Mouse (Mus musculus) heart, adult 2 months (tissue): ENCODE measurements around the gene Cnbd2. TPM values are rescaled to one million over a fixed set of nuclear protein-coding genes. Genes with fewer than 3 reads are reported as not detected.
"Not testable (repeated sequence)": the region's sequence is repeated elsewhere in the genome, so short reads cannot be mapped to it uniquely, and the experiment has no call there.

ENCODE experiments used
- DNase-seq, 2 experiments: peaks; one replicate each; pipeline ENCODE4 v3.0.0; 2021
- H3K27ac ChIP-seq: fragments of 200-600 bp; 2 replicates; pipeline ENCODE4 v1.8.1; 2022
- H3K27me3 ChIP-seq: fragments of 200-500 bp; 2 replicates; pipeline ENCODE4 v1.6.1; 2012; ENCODE audit warnings: mild to moderate bottlenecking, low read length, inconsistent platforms, mixed read lengths; ENCODE audit not compliant: control insufficient read depth, insufficient read depth
- H3K36me3 ChIP-seq: fragments of 200-500 bp; 2 replicates; pipeline ENCODE4 v1.6.1; 2012; ENCODE audit warnings: low read length, inconsistent platforms; ENCODE audit not compliant: control insufficient read depth, insufficient read depth
- H3K4me1 ChIP-seq: fragments of 200-500 bp; 2 replicates; pipeline ENCODE4 v1.6.1; 2011; ENCODE audit warnings: low read length; ENCODE audit not compliant: control insufficient read depth, insufficient read depth
- H3K4me3 ChIP-seq: fragments of 200-600 bp; 2 replicates; pipeline ENCODE4 v1.8.1; 2022
- H3K79me2 ChIP-seq: fragments of 200-500 bp; replicated peaks from 2 replicates; pipeline ENCODE4 v1.6.1; 2012; ENCODE audit warnings: mild to moderate bottlenecking, inconsistent platforms, low read length, moderate library complexity, mixed read lengths; ENCODE audit not compliant: control insufficient read depth, insufficient read depth
- H3K9ac ChIP-seq: fragments of 200-500 bp; 2 replicates; pipeline ENCODE4 v1.6.1; 2012; ENCODE audit warnings: low read depth, mild to moderate bottlenecking, control low read depth, inconsistent platforms, low read length, mixed read lengths
- CTCF ChIP-seq: fragments of 200-600 bp; IDR thresholded peaks from 2 replicates; pipeline ENCODE4 v1.8.1; 2022; ENCODE audit warnings: antibody characterized with exemption, mild to moderate bottlenecking, moderate library complexity
- EP300 ChIP-seq: fragments of 200-500 bp; IDR thresholded peaks from 2 replicates; pipeline ENCODE4 v1.6.1; 2011; ENCODE audit warnings: low read depth, low read length, control low read depth; ENCODE audit not compliant: insufficient read depth
- POLR2A ChIP-seq: fragments of 200-500 bp; IDR thresholded peaks from 2 replicates; pipeline ENCODE4 v1.6.1; 2011; ENCODE audit warnings: mild to moderate bottlenecking, low read depth, low read length, control low read depth; ENCODE audit not compliant: insufficient read depth
- WGBS: fragments of 180-500 bp; shearing (Covaris S2); methylation state at CpG from one replicate; pipeline ENCODE4 v1.1.7; 2018; 5-methylcytosine and 5-hydroxymethylcytosine counted together
- intact Hi-C: fragments of 180-260 bp; cut with DNase I; formaldehyde crosslinking; loops from one replicate; pipeline ENCODE4 v1.15.1; 2025
- polyA plus RNA-seq: library from polyadenylated mRNA; depleted of rRNA; stranded (reverse); fragments of >200 nt; gene quantifications from 2 replicates; pipeline ENCODE4 v1.2.3, GENCODE M21; 2012
- total RNA-seq, 2 experiments: library from RNA; stranded (reverse); gene quantifications; 2 replicates each; pipeline ENCODE4 v1.2.3; 2021

Gene Cnbd2
- total and polyA plus RNA-seq, 3 experiments: 0.89 to 1.0 (median 0.92) TPM

DNA sequence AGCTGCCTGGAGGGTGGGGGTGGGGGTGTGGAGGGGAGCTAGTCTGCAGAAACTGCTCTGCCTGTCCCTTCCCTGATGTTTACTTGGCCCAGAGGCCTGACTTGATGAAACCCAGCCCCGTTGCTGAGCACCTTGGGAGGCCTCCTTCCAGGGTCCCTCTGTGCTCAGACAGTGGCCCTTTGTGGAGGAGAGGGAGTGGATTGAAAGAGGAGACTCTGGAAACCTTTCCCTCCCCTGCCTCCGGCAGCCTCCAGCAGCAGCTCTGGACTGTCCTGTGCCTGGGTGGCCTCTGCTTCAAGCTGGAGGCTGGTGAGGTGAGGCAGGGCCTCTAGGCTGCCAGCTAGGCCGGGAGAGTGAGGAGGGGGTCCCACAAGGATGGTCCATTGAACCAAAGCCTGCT lies 94.9 kb downstream of the Cnbd2 start:
- DNase-seq: no peak
- no peaks in the 10 kb centered on the region for H3K79me2 ChIP-seq
- H3K4me3 ChIP-seq: no peak overlapping the region
- WGBS: 57% methylated on average over 3 of the region's 3 CpGs
- H3K9ac ChIP-seq: no peak overlapping the region
- H3K27me3 ChIP-seq: no peaks in the 10 kb centered on the region
- TF ChIP-seq POLR2A: no peak
- no peak for TF ChIP-seq CTCF
- no peak for TF ChIP-seq EP300
- intact Hi-C loops: no loop called here
- H3K36me3 ChIP-seq: no peaks in the 10 kb centered on the region
- no peaks in the 10 kb centered on the region for H3K4me1 ChIP-seq
- H3K27ac ChIP-seq: no peak overlapping the region

DNA sequence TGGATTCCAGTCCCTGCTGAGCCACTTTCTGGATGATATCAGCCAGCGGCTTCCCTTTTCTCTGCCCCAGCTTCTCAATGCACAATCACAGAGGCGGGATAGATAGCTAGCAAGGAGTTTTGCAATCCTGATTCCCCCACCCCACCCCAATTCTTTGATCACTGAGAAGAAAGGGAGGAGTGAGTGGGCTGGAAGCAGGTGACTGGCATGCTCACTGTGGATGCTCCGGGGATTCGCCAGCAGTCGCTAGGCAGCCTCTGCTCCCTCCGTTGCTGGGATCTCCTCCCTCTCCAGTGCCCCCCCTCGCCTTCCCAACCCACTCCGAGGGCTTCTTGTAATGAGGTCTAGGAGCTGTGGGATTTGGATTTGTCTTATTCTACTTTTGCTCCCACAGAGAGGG lies 96.1 kb downstream of the Cnbd2 start:
- Histone ChIP-seq H3K36me3 (no peaks in the 10 kb centered on the region), H3K4me3 (no peak overlapping the region), H3K4me1 (no peaks in the 10 kb centered on the region), H3K27me3 (no peaks in the 10 kb centered on the region), H3K79me2 (no peaks in the 10 kb centered on the region), H3K9ac (no peak overlapping the region), H3K27ac (no peak overlapping the region)
- 48% methylated on average over 8 of the region's 8 CpGs for WGBS
- no peak for DNase-seq
- intact Hi-C loops: no loop called here
- TF ChIP-seq CTCF (no peak), POLR2A (no peak), EP300 (no peak)

DNA sequence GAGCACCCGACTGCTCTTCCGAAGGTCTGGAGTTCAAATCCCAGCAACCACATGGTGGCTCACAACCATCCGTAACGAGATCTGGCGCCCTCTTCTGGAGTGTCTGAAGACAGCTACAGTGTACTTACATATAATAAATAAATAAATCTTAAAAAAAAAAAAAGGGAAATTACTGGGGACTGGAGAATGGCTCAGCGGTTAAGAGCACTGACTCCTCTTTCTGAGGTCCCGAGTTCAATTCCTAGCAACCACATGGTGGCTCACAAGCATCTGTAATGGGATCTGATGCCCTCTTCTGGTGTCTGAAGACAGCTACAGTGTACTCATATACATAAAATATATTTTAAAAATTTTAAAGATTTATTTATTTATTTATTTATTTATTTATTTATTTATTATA lies 99.2 kb downstream of the Cnbd2 start:
- intact Hi-C loops, H3K79me2 ChIP-seq, H3K9ac ChIP-seq, H3K27me3 ChIP-seq, H3K27ac ChIP-seq, H3K4me3 ChIP-seq, H3K36me3 ChIP-seq, H3K4me1 ChIP-seq, DNase-seq: not testable (repeated sequence)
- TF ChIP-seq CTCF: peak; percentile 27
- WGBS: 67% methylated on average over 7 of the region's 7 CpGs

DNA sequence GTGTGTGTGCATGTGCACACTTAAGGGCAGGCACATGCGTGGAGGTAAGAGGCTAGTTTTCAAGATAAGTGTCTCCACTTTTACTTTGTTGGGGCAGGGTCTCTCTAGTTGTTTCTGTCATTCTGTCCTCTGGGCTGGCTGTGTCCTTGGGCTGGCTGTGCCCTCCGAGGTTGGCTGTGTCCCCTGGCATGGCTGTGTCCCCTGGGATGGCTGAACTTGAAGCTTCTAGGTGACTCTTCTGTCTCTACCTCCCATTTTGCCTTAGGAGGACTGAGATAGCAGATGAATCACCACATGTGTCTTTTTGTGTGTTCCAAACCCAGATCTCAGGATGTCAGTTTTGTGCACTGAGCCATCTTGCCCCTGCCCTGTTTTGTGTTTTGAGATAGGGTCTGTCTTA lies 102.9 kb downstream of the Cnbd2 start:
- H3K79me2 ChIP-seq: no peaks in the 10 kb centered on the region
- no peaks in the 10 kb centered on the region for H3K36me3 ChIP-seq
- no peaks in the 10 kb centered on the region; the same call in 1 of the 2 replicates for H3K4me1 ChIP-seq
- intact Hi-C loops: loop anchor here (5.0 kb wide), 1 partner anchor 47 kb away; no protein-coding TSS in a partner anchor
- no peak overlapping the region for H3K4me3 ChIP-seq
- no peak for DNase-seq
- 70% methylated on average over 2 of the region's 2 CpGs for WGBS
- H3K27ac ChIP-seq: no peak overlapping the region
- H3K27me3 ChIP-seq: peaks cover 2% of the 10 kb centered on the region; the same call in 1 of the 2 replicates
- H3K9ac ChIP-seq: no peak overlapping the region
- no peak for TF ChIP-seq EP300
- TF ChIP-seq CTCF: no peak
- TF ChIP-seq POLR2A: no peak

DNA sequence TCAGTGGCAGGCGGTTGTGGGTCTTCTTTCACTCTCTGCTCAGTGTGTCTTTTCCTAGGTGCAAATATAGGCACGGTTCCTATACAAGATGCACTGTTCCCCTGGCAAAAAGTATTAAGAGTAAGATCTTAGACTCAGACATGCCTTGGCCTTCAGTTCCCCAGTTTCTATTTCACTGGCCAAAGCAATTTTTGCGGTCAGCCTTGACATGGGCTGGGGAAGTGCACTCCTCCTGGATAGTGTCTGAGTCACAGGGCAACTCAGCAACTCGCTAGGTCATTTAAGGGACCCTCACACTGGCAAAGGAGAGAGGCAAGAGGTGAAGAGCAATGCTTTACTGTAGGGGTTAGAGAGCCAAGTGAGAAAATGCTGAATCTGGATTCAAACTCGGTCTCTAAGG lies 103.6 kb downstream of the Cnbd2 start:
- H3K27me3 ChIP-seq: peaks cover 6% of the 10 kb centered on the region
- no peaks in the 10 kb centered on the region for H3K36me3 ChIP-seq
- H3K27ac ChIP-seq: no peak overlapping the region
- H3K4me1 ChIP-seq: no peaks in the 10 kb centered on the region; the same call in 1 of the 2 replicates
- whole genome bisulfite sequencing: 76% methylated on average over 5 of the region's 5 CpGs
- DNase-seq: no peak
- TF ChIP-seq EP300 (no peak), POLR2A (no peak), CTCF (no peak)
- H3K79me2 ChIP-seq: no peaks in the 10 kb centered on the region
- no peak overlapping the region for H3K4me3 ChIP-seq
- H3K9ac ChIP-seq: no peak overlapping the region
- intact Hi-C loops: loop anchor here (5.0 kb wide), 1 partner anchor 47 kb away; no protein-coding TSS in a partner anchor

- peaks cover 12% of the 10 kb centered on the region for H3K27me3 ChIP-seq
- H3K27ac ChIP-seq: no peak overlapping the region
- TF ChIP-seq POLR2A: no peak
- no peak for TF ChIP-seq EP300
- TF ChIP-seq CTCF: no peak
- no peak for DNase-seq
- WGBS: 55% methylated on average over 1 of the region's 1 CpGs
- H3K4me1 ChIP-seq: peaks cover 2% of the 10 kb centered on the region
- H3K79me2 ChIP-seq: no peaks in the 10 kb centered on the region
- intact Hi-C loops: loop anchor here (5.0 kb wide), 1 partner anchor 45 kb away; no protein-coding TSS in a partner anchor
- no peaks in the 10 kb centered on the region for H3K36me3 ChIP-seq
- no peak overlapping the region for H3K4me3 ChIP-seq
- H3K9ac ChIP-seq: no peak overlapping the region
Measured at GRCm38 (mm10) chr2:156417194-156417593, 105.1 kb downstream of the Cnbd2 start.
